Mouse (Mus musculus): Measurements from ENCODE around the gene Spata20.

GRCm38 (mm10) chr11:94474544-94474910, 11.5 kb downstream of the Spata20 start:
- TF ChIP-seq CTCF (IDR thresholded peaks at IDR 0.05; ENCODE audit: insufficient read depth, low read depth, low read length) (no peak), POLR2A (IDR thresholded peaks at IDR 0.05; ENCODE audit: insufficient read depth, low read depth, low read length) (no peak)

All from olfactory bulb, adult 2 months (tissue).